Mouse (Mus musculus) olfactory bulb, adult 2 months (tissue): Measurements from ENCODE around the gene Ly6g6e.

Experiments used
- CTCF ChIP-seq: fragments of 200-500 bp; IDR thresholded peaks from 2 replicates; pipeline ENCODE4 v1.5.1; 2012; ENCODE audit warnings: low read depth, mild to moderate bottlenecking, low read length, moderate library complexity; ENCODE audit not compliant: insufficient read depth
- POLR2A ChIP-seq: fragments of 200-500 bp; IDR thresholded peaks from 2 replicates; pipeline ENCODE4 v1.6.1; 2012; ENCODE audit warnings: mild to moderate bottlenecking, low read depth, low read length, moderate library complexity; ENCODE audit not compliant: insufficient read depth

DNA sequence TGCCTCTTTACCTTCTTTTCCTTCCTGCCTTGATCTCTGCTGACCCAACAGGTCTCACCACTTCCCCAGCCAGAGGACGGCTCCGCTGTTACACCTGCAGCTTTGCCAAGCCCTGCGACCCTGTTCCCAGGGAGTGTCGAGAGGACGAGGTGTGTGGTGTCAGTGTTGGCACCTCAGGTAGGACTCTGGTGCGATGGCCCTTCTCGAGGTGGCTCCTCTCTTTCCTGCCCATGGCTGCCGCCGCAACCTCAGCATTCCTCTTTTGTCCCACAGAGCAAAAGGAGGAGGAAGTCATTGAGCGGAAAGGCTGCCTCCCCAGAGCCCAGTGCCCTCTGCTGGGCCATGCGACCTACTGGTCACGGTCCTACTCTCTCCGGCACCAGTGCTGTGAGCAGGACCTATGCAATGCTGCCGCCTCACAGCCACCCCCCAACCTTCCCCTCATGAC, 1.1 kb downstream of the Ly6g6e start, which contains the start of gene Ly6g6d:
- TF ChIP-seq POLR2A (no peak), CTCF (no peak)
